Mouse (Mus musculus) midbrain, embryonic 16.5 days (tissue): ENCODE results near the gene Kif19a. TPM values are rescaled to one million over a fixed set of nuclear protein-coding genes. Genes with fewer than 3 reads are reported as not detected.

Experiments
- ATAC-seq: fragments of 200-750 bp; cut with Nextera tagmentation; 2 replicates; pipeline ENCODE4 v1.8.0; 2017; ENCODE audit warnings: moderate TSS enrichment
- H3K27ac ChIP-seq: fragments of 300-500 bp; sonication (generic); 2 replicates; pipeline ENCODE4 v1.5.1; 2014; ENCODE audit warnings: mild to moderate bottlenecking, low read length, mixed read lengths
- H3K27me3 ChIP-seq: fragments of 300-500 bp; sonication (generic); 2 replicates; pipeline ENCODE4 v1.6.1; 2014; ENCODE audit warnings: low read depth, low read length, mixed read lengths; ENCODE audit not compliant: control insufficient read depth, insufficient read depth
- H3K36me3 ChIP-seq: fragments of 300-500 bp; sonication (generic); 2 replicates; pipeline ENCODE4 v1.6.1; 2014; ENCODE audit warnings: mild to moderate bottlenecking, low read length, moderate library complexity, mixed read lengths; ENCODE audit not compliant: control insufficient read depth, insufficient read depth
- H3K4me1 ChIP-seq: fragments of 300-500 bp; sonication (generic); 2 replicates; pipeline ENCODE4 v1.6.1; 2014; ENCODE audit warnings: mild to moderate bottlenecking, low read length, mixed read lengths; ENCODE audit not compliant: control insufficient read depth, insufficient read depth
- H3K4me2 ChIP-seq: fragments of 300-500 bp; sonication (generic); 2 replicates; pipeline ENCODE4 v1.6.1; 2014; ENCODE audit warnings: mild to moderate bottlenecking, low read length, mixed read lengths
- H3K4me3 ChIP-seq: fragments of 300-500 bp; sonication (generic); 2 replicates; pipeline ENCODE4 v1.5.1; 2014; ENCODE audit warnings: low read depth, mild to moderate bottlenecking, low read length, moderate library complexity, mixed read lengths
- H3K9ac ChIP-seq: fragments of 300-500 bp; sonication (generic); 2 replicates; pipeline ENCODE4 v1.6.1; 2014; ENCODE audit warnings: low read depth, low read length, mixed read lengths
- H3K9me3 ChIP-seq: fragments of 300-500 bp; sonication (generic); replicated peaks from 2 replicates; pipeline ENCODE4 v1.6.1; 2014; ENCODE audit warnings: mild to moderate bottlenecking, low read length, mixed read lengths; ENCODE audit not compliant: control insufficient read depth, poor library complexity, severe bottlenecking
- WGBS: fragments of 180-500 bp; shearing (Covaris S2); extraction: QIAGEN DNeasy Blood & Tissue Kit; methylation state at CpG from one replicate; pipeline ENCODE4 v1.1.7; 2014; 5-methylcytosine and 5-hydroxymethylcytosine counted together
- polyA plus RNA-seq: library from polyadenylated mRNA; unstranded; fragments of >200 nt; fragmentation: Nextera tagmentation; extraction: Ambion mirVana; gene quantifications from 2 replicates; pipeline ENCODE4 v1.2.1, GENCODE M21; 2015

The Kif19a gene
- polyA plus RNA-seq: 0.47 and 0.67 TPM in 2 replicates

DNA sequence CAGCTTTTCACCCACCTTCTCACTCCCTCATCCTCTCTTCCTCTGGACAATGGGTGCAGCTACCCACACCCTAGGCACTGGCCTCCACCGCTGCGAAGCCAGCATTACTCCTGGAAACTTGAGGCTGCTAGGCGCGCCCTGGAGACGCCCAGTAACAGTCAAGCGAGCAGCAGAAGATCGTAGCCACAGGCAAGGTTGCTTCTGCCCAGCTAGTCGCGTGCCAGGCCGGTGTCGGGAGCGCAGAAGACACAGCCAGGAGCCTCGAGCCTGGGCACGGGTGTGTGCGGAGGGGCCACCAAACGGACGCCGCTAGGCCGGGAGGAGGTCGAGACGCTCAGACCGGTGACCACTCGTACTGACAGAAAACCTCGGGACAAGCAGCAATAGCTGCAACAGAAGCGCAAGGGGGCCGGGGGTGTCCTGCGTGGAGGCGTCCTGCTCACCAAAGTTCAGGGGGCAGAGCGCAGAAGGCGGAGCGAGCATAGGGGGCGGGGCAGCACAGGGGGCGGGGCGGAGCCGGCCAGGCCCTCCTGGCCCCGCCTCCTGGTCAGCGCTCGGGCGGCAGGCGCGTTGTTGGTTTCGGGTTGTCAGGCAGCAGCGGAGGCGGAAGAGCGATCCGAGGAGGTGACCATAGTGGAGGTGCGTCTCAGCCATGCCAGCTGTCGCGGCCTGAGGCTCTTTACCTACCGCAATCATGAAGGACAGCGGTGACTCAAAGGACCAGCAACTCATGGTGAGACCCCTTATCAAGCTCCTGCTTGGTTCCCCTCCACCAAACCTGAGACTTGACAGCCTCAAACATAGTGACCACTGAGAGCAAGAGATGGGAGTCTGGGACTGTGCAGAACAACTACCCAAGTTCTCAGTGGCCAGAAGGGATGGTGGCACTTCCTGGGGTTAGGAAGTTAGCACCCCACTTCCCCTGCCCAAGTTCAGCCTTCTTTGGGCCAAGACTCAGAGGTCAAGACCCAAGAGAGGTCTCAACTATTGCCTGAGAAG, at the start of gene Kif19a:
TSS of gene Kif19a (plus strand) at position 569 of the 999 bp plus-strand sequence.
- 3% methylated on average over 51 of the region's 51 CpGs for WGBS
- ATAC-seq: peak; percentile 17; the same call in 1 of the 2 replicates

DNA sequence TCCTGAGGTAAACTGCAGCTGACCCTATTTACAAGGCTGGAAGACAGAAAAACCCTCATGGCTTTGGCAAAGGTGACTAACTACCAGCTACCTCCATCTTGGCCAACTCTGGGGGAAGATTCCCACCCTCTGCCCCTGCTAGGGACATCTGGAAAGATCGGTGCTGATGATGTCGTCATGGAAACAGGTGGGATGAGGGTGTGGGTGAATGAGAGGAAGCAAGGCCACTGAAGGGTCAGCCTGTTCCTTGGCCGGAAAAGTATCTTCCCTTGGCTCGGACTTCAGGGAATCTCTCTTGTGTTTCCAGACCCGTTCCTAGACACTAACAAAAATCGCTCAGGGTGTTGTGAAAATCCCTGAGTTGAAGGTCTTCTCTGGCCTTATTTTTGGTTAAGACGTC, 49.7 kb upstream of the Kif19a start:
- 76% methylated on average over 7 of the region's 7 CpGs for WGBS
- H3K27ac ChIP-seq: no peak overlapping the region
- no peaks in the 10 kb centered on the region for H3K36me3 ChIP-seq
- H3K4me1 ChIP-seq: 0 out of 2 replicates have a peak, but pooled peaks cover 2% of the 10 kb centered on the region
- H3K9ac ChIP-seq: no peak overlapping the region
- H3K4me2 ChIP-seq: no peak overlapping the region
- no peaks in the 10 kb centered on the region for H3K9me3 ChIP-seq
- H3K4me3 ChIP-seq: no peak overlapping the region
- no peaks in the 10 kb centered on the region for H3K27me3 ChIP-seq
- ATAC-seq: no peak

More for the DNA sequence above, at the start of gene Kif19a:
- Histone ChIP-seq H3K9ac (peak within 1 kb of the TSS; percentile 52), H3K36me3 (no peaks in the 10 kb centered on the region), H3K9me3 (no peaks in the 10 kb centered on the region), H3K27ac (no peak within 1 kb of the TSS), H3K4me1 (0 out of 2 replicates have a peak, but pooled peaks cover 2% of the 10 kb centered on the region), H3K4me2 (peak within 1 kb of the TSS; percentile 95), H3K4me3 (peak within 1 kb of the TSS; percentile 51), H3K27me3 (peaks cover 15% of the 10 kb centered on the region)

DNA sequence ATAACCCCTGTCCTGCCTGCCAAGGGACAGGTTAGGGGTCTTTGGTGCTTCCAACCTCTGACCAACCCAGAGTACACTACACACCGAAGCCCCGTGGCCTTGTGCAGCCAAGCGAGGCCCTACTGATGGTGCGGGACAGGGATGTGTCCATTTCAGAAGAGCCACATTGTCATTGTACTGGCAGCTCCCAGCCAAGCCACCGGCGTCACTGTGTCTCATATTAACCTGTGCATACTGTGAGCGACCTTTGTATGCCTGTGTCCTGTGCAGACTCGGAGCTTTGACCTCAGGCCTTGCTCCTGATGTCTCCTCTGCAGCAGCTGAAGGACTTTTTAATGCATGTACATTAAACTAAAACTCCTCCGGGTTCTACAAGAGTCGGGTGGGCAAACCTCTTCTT, 44.7 kb upstream of the Kif19a start:
- no peak overlapping the region for H3K4me3 ChIP-seq
- no peak overlapping the region for H3K27ac ChIP-seq
- 91% methylated on average over 10 of the region's 10 CpGs for WGBS
- no peaks in the 10 kb centered on the region for H3K4me1 ChIP-seq
- H3K36me3 ChIP-seq: no peaks in the 10 kb centered on the region
- no peak for ATAC-seq
- no peak overlapping the region for H3K4me2 ChIP-seq
- no peaks in the 10 kb centered on the region for H3K9me3 ChIP-seq
- no peaks in the 10 kb centered on the region for H3K27me3 ChIP-seq
- H3K9ac ChIP-seq: no peak overlapping the region

DNA sequence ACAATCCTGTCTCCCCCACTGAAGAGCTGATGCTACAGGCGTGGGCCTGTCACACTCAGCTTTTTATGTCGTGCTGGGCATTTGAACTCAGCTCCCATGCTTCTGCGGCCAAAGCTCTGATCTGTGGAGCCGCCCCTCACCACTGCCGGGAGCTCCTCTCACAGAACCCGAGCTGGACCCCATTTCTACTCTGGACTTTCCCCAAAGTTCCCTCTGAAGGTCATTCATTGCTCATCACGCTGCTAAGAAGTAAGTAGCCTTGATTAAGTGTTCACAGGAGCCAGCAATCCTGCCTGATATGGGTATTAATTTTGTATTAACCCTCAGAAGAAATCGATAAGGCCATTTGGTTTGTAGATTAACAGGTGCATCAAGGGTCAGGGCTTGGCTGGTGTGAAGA, 42.8 kb upstream of the Kif19a start:
- Histone ChIP-seq H3K9ac (no peak overlapping the region), H3K27me3 (no peaks in the 10 kb centered on the region), H3K4me1 (peaks cover 5% of the 10 kb centered on the region), H3K9me3 (no peaks in the 10 kb centered on the region), H3K27ac (no peak overlapping the region), H3K4me2 (no peak overlapping the region), H3K4me3 (no peak overlapping the region), H3K36me3 (no peaks in the 10 kb centered on the region)
- 84% methylated on average over 8 of the region's 8 CpGs for WGBS
- ATAC-seq: no peak

DNA sequence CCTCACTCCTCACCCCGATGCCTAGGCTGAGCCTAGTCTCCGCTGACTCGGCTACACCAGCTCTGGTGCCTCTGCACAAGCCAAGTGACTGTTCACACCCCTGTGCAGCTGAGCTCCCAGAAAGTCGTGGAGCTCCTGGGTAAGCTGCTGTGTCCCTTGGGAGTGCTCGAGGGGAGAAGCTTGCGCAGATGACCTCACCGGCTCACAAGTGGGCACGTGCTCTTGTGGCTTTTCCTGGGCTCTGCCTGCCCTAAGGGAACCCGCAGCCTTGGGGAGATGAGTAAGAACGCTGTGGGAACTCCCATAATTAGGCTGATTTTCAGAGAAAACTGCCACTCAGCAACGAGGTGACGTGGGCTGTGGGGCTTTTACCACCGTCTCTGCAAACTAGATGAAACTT, 42.2 kb upstream of the Kif19a start:
- H3K4me2 ChIP-seq: no peak overlapping the region
- no peak overlapping the region for H3K27ac ChIP-seq
- WGBS: 81% methylated on average over 13 of the region's 13 CpGs
- no peaks in the 10 kb centered on the region for H3K27me3 ChIP-seq
- H3K9ac ChIP-seq: no peak overlapping the region
- H3K4me3 ChIP-seq: no peak overlapping the region
- peaks cover 11% of the 10 kb centered on the region for H3K4me1 ChIP-seq
- no peak for ATAC-seq
- no peaks in the 10 kb centered on the region for H3K36me3 ChIP-seq
- no peaks in the 10 kb centered on the region for H3K9me3 ChIP-seq

DNA sequence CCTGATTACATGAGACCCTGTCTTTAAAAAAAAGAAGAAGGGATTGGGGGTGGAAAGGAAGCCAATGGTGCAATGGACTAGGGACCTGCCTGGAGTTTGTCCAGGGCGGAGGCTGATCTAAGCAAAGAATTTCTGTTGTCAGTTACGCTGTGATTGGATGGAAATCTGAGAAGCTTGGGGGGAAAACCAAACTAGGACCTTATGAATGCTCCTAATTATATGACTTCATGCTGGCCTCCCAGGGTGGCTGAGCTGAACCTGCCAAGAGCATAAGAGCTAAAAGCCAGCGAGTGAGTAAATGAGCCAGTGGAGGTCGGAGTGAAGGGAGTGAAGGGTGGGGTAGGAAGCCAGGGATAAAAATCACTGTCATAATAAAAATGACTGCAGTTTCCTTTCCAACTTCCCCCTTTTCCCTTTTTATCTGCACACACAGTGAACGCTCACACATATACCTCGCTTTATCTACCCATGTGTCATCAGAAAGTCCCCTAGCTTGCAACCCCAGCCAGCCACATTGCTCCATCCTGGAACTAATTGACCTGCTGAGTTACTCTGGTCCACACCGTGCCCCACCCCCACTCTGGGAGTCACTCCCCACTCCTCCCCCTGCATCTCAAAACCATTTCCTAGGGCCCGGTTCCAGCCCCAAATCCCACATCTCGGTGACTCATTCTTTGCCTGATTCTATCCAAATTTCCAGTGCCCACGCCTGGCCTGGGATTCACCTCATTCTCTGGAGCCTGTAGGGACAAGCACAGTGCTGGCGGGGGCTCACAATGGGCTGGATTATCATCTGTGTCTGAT, 40.2 kb upstream of the Kif19a start:
- ATAC-seq: no peak
- H3K4me3 ChIP-seq: no peak overlapping the region
- no peak overlapping the region for H3K9ac ChIP-seq
- no peak overlapping the region for H3K27ac ChIP-seq
- H3K27me3 ChIP-seq: no peaks in the 10 kb centered on the region
- 69% methylated on average over 11 of the region's 11 CpGs for WGBS
- H3K4me2 ChIP-seq: no peak overlapping the region
- H3K36me3 ChIP-seq: no peaks in the 10 kb centered on the region
- no peaks in the 10 kb centered on the region for H3K9me3 ChIP-seq
- peaks cover 14% of the 10 kb centered on the region for H3K4me1 ChIP-seq

DNA sequence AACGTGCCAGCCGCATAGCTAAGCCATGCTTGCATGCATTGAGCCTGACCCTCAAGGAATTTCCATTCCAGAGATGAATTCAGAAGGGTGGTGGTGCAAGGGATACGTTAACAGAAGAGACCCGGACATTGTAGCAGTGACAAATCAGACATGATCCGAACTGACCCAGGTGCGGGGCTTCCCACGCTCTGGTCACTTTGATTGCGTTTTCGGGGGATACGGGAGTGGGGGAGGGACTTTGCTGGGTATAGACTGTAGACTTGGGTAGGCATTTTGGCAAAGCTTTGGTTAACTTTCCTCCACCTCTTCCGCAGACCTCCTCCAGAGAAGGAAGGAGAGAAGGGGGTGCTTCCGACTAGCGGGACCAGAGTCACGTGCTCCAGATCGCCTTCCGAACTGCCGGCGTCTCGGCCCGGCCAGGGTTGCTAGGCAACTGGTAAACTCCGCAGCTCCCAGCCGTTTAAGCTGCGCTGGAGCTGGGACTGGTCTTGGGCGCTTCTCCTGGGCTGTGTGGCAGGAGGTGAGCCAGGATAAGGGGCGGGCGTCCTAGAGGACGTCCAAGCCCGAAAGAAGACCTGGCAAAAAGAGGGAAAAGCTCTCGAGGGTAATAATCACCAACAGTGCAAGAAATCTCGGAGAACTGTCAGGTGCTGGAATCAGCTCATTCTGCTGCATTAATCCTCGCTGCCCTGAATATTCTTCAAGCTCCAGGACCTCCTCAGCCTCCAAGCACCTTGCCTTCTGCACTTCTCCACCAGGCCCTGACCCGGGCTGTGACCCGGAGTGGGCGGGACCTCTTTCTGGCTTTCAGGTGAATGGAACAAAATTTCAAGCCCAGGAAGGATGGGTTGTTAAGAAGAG, 38.0 kb upstream of the Kif19a start, which contains the start of gene Dnaic2:
TSS of gene Dnaic2 (plus strand) at position 444 of the 861 bp plus-strand sequence.
- Histone ChIP-seq H3K9me3 (no peaks in the 10 kb centered on the region), H3K4me3 (peak within 1 kb of the TSS; percentile 42), H3K27me3 (no peaks in the 10 kb centered on the region), H3K27ac (peak within 1 kb of the TSS; percentile 14; the same call in 1 of the 2 replicates), H3K4me2 (peak within 1 kb of the TSS; percentile 87), H3K9ac (peak within 1 kb of the TSS; percentile 39; the same call in 1 of the 2 replicates), H3K36me3 (no peaks in the 10 kb centered on the region), H3K4me1 (peaks cover 14% of the 10 kb centered on the region)
- WGBS: 9% methylated on average over 34 of the region's 34 CpGs
- peak; percentile 89 for ATAC-seq

DNA sequence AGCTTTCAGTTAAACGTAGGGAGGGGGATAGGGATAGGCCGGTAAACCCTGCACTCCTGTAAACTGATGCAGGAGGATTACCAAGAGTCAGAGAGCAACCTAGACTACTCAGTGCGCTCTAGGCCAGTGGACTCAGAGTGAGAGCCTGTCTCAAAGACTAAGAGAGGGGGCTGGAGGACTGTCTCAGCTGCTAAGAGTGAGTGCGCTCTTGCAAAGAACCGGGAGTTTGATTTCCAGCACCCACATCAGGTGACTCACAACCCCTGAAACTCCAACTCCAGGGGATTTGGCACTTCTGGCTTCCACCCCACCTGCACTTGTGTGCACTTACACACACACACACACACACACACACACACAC, 37.4 kb upstream of the Kif19a start:
- 18% methylated on average over 5 of the region's 5 CpGs for WGBS
- Histone ChIP-seq H3K4me2 (peak overlapping the region; percentile 87), H3K9ac (peak overlapping the region; percentile 39; the same call in 1 of the 2 replicates), H3K36me3 (no peaks in the 10 kb centered on the region), H3K27me3 (no peaks in the 10 kb centered on the region), H3K27ac (no peak overlapping the region; the same call in 1 of the 2 replicates), H3K4me1 (peaks cover 14% of the 10 kb centered on the region), H3K9me3 (no peaks in the 10 kb centered on the region), H3K4me3 (peak overlapping the region; percentile 42)
- peak; percentile 68 for ATAC-seq
